Mouse (Mus musculus) adrenal gland (tissue): ENCODE measurements at regions not wholly inside any gene's neighbourhood (a gene's known extent, or its start where the extent isn't known, plus 50 kb on each side); places are given as distances from the start of the nearest gene placed in this dataset.

Source experiments
- intact Hi-C: fragments of 180-260 bp; cut with DNase I; formaldehyde crosslinking; loops from one replicate; pipeline ENCODE4 v1.15.1; 2025

DNA sequence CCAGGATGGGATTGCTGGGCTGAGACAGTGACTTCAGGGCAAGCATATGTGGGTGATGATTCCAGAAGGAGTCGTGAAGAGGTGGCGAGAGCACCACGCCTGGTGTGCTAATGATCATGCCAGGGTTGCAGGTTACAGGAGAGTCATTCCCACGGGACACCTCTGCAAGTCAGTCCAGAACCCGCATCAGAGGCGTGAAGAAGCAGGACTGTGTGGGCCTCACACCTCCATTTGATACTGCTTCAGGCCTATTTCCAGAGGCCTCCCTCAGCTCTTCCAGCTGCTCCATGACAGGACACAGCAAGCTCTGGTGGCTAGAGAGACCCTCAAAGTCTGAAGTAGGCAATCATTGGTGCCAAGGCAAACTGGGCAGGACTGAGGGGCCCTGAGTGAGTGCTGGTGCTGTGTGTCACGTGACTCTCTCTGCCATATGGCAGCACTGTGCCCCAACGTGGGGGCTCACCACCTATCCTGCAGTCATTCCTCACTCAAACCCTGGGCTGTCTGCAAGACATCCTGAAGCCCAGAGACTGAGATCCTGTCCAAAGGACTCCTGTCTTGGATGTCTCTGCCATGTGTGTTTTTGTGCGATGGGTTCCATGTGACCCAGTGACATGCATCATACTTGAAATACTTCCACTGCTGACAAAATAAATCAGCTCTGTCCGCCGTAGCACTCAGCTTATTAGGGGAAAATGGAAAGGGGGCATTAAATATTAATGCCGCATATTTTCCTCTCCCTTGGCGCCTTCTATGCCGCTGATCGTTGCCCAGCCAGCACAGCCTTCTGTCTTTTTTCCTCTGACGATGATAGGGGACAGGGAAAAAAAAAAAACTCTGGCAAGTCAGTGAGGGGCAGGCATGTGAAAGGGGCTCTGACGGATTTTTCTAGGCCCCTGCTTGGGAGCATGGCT, 247.6 kb upstream of the Habp2 start:
- intact Hi-C loops, result no loop called here

DNA sequence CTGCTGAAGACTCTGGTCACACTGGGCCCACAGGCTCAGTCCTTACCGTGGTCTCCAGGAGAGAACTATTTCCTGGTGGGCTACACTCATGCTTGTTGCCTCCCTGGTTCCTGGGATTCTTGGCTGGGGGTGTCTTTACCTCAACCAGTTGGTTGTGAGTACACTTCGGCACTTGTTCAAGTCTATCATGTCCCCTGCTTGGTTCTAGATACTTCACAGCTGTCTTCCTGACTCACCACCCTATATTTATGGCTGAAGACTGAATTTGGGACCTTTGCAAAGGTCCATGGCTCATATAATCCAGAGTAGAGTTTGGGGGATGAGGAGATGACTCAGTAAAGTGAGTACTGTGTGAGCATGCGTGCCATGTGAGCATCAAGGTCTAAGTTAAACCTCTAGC, 245.0 kb upstream of the Habp2 start:
- intact Hi-C loops, result no loop called here

DNA sequence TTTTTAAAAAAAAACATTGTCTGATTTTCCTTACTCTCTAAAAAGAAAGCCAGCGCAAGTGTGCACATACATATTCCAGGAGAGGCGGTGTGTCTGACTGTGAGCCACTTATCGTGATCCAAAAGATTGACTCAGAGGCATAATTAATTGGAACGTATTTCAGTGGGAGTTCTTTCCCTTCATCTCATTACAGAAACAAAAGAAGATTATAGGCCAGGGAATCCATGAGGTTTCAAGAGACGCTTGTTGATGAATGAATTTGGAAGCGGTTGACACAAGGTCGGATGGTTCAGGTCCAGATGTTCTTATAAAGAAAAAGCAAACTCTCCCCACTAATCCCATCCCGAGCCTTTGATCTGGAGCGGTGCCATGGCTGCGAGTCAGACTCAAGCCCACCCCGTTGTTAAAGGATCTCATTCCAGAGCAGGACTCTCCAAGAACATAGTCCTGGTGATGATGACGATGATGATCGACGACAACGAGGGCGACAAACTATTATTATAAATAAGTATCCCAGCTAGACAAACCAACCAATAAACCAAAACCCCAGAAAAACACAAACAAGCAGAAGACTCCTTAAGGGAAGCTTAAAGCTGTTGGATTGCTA, 240.1 kb upstream of the Habp2 start:
- intact Hi-C loops, result no loop called here

DNA sequence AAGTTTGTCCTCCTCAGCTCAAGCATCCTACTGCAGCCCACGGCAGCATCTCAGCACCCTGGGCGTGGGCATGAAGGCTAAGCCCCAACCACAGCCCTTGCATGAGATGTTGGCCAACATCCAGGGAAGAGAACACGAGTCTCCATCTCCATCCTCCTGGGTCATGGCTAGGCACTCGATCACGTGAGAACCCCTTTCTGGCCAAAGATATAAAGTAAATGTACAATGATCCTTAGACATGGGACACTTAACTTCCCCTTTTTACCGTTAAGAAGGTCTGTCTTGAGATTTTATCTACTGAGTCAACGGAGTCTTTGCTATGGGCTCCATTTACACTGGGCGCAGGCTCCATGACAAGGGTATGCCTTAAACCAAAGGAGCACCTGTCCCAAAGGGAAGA, 232.8 kb upstream of the Habp2 start:
- intact Hi-C loops, result no loop called here

DNA sequence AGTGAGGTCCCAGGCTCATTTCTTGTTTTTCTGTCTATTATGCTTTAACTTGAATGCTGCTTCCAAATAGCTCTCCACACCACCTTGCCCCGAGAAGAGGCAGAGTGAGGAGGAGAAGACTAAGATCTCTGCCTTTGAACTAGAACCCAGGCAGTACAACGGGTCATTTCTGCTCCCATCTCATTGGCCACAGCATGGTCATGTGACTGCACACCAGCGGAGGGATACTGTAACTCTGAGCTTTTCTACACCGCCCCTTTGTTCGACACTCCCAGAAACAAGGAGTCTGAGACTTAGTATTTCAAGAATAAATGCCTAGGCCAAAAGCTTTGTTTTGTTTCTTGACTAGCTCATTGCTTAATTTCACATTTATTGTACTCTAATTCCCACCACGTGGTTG, 230.5 kb upstream of the Habp2 start:
- intact Hi-C loops, result no loop called here

DNA sequence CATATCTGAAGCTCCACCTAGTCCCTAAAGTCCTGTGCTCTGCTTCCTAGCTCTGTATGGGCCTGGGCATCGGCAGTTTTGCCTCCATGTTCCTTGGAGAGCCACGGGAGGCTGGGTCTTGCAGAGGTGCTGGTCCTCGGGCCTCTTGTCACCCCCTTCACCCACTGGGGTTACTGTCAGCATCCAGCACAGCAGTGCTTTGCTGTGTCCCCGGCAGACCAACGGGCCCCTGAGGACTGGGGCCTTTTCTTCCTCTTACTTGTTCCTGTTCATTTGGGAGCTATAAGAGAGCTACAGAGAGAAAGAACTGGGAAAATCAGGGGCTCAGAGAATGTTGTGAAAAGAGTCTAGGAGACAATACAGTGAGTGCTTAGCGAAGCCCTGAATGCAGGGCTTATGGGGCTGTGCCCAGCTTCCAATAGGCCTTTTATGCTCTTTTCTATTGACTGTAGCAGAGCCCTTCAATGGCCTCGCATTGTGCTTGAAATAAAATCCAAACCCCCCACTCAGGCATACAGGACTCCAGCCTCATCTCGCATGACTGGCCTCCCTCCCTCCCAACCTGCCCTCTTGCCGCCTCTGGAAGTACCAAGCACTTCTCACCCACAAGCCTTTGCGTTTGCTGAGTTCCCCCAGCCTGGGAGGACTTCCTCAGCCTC, 224.9 kb upstream of the Habp2 start:
- intact Hi-C loops, result no loop called here

DNA sequence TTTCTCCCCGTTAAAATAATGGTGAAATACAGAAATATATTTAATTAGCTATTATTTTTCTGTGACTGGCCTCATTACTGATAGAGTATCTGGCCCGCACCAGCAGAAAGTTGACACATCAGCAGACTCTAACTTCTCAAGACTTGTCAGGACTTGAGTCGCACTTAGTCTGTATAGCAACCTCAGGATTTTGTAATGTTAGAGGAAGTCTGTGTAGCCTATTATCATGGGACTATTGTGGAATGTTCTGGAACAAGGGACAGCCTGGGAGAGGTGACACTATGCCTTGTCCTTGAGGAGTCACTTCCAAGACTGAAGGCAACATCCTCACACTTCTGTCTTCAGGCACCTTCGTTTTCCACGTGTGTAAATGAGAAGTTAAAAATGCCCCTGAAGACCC, 223.8 kb upstream of the Habp2 start:
- intact Hi-C loops, result no loop called here

DNA sequence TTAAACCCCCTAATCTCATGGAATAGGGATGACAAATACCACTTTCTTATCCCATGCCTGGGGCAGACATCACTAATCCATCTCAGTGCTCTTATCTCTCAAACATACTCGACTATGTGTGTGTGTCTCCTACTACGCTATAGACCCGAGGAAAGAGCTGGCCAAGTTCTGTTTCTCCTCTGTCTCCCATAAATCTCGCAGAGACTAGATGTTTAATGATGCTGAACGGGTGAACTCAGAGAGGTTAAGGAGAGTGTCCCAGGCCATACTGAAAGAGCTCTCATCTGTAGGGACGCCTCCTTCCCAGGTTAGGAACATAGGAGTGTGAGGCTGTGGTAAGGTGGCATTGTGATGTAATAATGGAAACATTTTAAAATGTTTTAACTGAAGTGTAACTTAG, 221.2 kb upstream of the Habp2 start:
- intact Hi-C loops, result no loop called here

DNA sequence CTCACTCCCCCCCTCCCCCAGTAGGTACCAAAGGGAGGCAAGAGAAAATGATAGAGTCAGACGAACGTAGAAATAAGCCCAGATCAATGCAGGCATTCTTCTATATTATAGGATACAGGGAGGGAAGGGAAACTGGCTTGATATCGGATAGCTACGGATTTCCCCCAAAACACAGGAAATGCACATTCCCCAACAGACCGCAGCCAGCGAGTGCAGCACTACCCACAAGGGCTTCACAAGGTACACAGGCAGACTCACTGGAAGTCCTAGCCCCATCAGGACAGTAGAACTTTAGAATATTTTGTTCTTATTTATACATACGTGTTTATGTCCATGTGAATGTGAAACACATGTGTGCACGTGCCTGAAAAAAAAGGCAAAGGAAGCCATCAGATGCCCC, 218.8 kb upstream of the Habp2 start:
- intact Hi-C loops, result no loop called here

DNA sequence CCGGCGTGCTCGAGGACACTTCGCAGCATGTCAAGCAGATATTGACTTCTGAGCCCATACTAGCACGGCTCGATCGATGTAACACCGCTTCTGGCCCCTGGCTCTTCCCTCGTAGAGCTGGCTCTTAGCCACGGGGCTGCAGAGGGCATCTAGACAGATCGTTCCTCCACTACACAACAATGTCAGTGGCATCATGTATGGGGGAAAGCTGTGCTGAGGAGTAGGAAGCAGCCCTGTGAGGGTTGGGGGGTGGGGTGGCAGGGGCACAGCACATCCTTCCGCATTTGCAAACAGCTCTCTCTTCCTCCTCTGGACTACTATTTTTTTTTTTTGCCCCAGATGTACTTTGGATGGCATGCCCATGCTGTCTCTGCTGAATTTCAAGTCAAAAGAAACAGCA, 218.1 kb upstream of the Habp2 start:
- intact Hi-C loops, result no loop called here

DNA sequence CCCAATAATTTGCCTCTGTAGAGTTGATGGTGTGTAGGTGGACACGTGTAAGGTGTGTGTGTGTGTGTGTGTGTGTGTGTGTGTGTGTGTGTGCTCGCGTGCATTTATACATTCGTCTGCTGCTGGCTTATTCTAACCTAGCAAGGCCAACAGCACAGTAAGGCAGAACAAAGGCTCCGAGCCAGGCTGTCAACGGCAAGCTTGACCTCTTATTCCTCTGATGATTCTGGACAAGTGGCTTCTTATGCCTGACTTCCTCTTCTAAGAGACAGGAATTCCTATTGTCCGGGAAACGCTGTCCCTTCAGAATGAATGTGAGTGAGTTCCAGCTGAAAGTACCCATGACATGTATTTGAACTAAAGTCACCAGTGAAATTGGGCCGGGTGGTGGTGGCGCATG, 217.7 kb upstream of the Habp2 start:
- intact Hi-C loops, result no loop called here

DNA sequence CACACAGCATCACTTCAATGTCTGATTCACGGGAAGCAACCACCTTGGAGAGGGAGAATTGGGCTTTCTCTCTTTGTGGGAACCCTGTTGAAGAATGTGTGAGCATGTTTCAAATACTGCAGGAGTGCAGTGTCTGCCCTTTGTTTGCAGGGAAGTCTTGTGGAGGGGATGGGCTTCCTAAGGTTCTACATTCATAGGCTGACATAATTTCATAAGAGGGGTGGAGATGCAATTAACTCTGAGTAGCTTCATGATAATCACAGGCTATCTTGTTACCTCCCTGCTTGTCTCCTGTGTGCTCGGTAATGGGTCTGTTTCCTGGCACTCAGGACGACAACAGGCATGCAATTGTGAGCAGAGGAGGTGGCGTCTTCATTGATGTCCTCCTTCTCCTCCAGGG, 215.6 kb upstream of the Habp2 start:
- intact Hi-C loops, result no loop called here

DNA sequence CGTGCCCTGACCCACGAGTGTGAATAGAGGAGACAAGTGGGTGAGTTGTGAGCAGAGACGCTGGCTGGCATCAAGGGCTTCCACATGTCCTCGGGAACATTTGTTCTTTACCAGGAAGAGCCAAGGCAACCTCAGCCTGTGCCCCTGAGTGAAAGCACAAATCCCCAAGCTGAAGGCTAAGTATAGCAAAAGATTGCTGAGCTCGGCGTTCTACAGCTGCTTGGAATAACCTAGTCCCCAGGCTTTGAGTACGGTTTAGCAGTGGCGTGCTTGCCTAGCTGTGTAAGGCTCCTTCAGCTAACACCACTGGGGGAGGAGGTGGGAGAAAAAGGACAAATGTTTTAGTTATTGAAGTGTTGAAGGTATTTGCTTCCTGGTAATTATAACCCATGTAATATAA, 210.8 kb upstream of the Habp2 start:
- intact Hi-C loops, result no loop called here

DNA sequence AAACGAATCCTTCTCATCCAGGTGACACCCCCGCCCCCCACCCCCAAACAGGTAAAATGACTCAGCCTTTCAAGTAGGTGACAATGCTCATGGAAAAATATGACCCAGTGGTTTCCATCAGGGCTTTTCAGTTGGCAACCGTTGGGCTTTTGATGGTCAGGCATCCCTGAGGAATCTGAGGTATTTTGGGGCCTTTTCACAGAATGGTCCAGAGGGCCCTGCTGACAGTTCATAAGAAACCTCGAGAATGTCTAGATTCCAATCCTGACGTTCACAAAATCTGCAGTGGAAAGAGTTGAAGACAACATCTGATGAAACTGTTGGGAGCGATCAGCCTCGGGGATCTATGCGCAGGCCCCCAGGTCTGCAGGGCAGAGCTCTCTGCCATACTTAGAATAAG, 209.4 kb upstream of the Habp2 start:
- intact Hi-C loops, result no loop called here

DNA sequence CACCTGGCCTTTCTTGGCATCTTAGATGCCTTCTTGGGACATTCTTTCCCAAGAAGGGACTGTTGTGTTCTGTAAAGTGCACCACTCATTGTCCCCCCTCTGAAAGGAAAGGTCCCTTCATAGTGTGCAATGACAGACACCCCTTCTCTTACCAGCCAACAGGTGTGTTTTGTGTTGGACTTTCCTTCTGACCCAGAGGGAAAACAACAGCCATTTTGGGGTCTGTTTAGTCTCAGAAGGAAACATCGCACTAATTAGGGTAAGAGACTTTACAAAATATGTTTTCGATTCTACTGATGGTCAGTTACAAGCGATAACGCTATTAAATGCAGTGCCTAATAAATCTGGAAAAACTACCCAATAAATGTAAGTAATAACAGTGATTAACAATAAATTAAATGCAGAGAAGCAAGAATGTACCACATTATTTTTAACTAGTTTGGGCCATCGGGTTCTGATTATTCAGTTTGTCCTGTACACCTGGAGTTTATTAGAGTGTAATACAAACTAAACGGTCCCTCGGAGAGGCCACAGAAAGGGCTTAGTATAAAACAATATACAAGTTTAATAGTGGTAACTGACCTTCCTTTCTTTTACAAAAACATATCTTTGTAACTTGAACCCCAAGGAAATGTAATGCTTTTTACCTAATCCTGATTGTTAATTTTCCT, 200.4 kb upstream of the Habp2 start:
- intact Hi-C loops, result no loop called here

DNA sequence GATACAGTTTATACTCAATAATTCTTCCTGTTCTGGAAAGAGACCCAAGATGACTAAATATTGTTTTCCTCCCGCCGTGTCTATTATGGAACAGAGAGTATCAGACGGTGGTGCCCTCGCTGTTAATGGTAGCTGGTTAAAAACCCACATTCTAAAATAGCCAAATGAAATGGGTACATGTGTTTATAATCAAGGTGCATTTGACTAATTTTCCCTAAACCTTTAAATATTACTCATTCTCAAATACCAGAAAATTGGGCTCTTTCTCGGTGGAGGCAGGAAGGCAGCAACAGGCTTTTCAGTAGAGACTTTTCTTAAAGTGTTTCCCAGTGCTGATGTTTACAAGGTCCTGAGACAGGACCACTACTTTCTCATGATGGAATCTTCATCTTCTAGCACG, 199.8 kb upstream of the Habp2 start:
- intact Hi-C loops, result no loop called here

DNA sequence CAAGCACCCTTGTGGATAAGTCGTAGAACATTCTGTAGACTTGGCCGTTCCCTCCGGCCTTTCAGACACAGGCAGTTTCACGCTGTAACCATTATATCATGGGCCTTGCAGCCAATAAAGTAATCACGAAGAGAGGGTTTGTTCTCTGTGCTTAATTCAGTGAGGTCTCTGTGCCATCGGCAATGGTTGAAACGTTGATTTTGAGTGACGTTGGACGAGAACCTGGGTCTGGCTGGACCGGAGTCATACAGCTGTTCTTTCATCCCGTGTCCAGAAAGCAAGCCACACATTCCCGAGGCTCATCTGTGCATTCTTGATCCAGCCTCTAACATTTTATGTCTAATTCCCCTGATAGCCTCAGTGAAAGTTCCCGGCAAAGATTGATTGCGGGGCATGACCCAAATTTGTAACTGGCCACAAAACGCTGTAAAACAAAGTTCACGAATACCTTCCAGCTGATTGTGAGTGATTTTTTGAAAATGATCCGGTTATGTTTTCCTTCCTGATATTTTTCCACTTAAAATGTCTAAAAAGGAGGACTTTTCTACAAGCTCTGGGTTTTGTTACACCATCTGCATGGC, 197.1 kb upstream of the Habp2 start:
- intact Hi-C loops, result no loop called here

DNA sequence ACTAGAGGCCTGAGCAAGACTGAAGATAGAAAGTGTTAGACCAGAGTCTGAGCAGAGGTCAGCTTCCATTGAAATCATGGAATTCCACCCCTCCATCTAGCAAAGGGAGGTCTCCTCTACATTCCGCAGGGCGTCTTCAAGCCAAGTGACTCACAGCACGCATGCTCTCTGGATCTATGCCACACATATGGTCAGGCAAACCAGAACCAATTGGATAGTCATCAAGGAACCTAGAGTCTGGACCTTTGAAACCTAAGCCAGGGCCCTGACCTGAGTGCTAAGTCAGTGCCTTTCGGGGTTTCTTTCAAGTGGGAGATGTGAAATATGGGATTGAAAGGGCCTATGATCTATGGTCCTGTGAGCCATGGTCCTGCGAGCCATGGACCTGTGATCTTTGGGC, 195.4 kb upstream of the Habp2 start:
- intact Hi-C loops, result no loop called here

DNA sequence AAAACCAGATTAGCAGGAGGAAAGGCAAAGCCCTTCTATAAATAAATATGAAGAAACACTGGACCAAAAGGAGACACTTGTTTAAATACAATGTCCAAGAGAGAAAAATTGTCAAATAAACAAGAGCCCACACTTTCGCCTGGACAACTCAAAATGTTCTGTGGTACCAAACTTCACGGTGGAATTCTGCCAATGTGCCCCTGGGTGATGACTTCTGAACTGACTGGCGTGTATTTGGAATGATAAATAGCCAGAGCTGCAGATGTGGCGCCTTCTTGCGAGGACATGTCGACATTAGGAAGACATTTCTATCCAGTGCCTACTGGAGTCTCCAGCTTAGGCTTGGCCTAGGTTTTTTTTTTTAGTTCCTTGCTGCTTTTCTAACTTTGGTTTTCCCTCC, 191.1 kb upstream of the Habp2 start:
- intact Hi-C loops, result no loop called here

DNA sequence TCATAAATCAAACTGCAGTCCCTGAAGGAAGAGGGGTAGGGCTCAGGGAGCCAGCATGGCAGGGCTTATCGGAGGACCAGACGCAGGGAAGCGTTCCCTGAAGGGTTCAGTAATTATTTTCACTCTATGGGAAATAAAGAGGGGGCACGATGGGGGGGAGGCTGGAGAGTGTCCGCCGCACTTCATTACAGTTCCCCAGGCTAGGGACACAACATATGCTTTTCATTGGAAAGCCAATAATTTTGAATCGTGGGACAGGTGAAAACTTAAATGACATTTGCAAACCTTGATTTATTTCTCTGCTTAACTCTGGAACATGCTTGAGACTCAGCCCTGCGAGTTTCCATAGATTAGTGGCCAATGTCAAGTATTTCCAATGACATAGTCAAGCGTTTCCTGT, 187.2 kb upstream of the Habp2 start:
- intact Hi-C loops, result no loop called here

DNA sequence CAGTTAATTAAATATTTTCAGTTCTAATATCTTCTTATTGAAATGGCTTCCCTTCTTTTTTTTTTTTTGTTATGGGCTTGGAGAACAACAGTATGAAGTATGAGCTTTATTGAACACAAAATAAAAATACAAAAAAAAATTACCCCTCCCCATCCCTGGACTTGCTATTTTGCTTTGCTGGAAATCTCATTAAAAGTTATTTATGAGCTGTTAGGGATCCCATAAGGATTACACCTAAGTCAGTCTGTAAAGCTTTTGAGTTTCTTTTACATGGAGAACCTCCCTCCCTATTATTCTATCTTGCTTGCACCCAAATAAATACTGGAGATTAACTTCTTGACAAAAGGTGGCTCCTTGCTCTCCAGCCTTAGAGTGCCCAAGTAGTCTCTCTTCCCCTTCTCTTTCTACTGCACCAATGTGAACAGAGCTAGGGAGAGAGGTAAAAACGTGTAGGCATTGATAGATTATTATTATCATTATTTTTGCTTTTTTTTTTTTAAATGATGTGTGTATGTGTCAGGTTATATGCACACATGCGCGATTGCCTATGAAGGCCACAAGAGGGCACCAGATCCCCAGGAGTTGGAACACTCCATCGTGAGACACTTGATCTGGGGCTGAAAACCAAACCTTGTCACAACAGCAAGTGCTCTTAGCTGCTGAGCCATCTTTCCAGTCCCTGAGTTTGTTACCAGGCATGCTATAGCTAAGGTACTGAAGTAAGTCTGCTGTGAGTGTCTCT, 186.6 kb upstream of the Habp2 start:
- intact Hi-C loops, result no loop called here
